Mouse (Mus musculus) brain, embryonic 14.5 days (tissue): ENCODE measurements at regions not wholly inside any gene's neighbourhood (a gene's known extent, or its start where the extent isn't known, plus 50 kb on each side); places are given as distances from the start of the nearest gene placed in this dataset.

Experiments used
- CTCF ChIP-seq: fragments of 200-500 bp; IDR thresholded peaks from 2 replicates; pipeline ENCODE4 v1.5.1; 2012; ENCODE audit warnings: inconsistent platforms, mild to moderate bottlenecking, moderate library complexity, borderline replicate concordance; ENCODE audit not compliant: insufficient read depth, insufficient read length; ENCODE audit errors: extremely low read depth
- POLR2A ChIP-seq: fragments of 200-500 bp; IDR thresholded peaks from 2 replicates; pipeline ENCODE4 v1.6.1; 2012; ENCODE audit warnings: mild to moderate bottlenecking, inconsistent platforms, borderline replicate concordance; ENCODE audit not compliant: poor library complexity, insufficient read depth, insufficient read length, severe bottlenecking; ENCODE audit errors: extremely low read depth

GRCm38 (mm10) chr14:58759759-58760158, 382.9 kb downstream of the 1700129C05Rik start:
- TF ChIP-seq POLR2A: no peak
- no peak for TF ChIP-seq CTCF
